Mouse (Mus musculus) thymus, adult 2 months (tissue): Measurements from ENCODE around the gene Cobl. TPM values are rescaled to one million over a fixed set of nuclear protein-coding genes. Genes with fewer than 3 reads are reported as not detected.

Source experiments
- DNase-seq: peaks from one replicate; pipeline ENCODE4 v3.0.0; 2021
- H3K27ac ChIP-seq: fragments of 200-500 bp; 2 replicates; pipeline ENCODE4 v1.5.1; 2012; ENCODE audit warnings: low read length, control low read depth; ENCODE audit not compliant: control insufficient read depth, insufficient read depth
- H3K27me3 ChIP-seq: fragments of 200-500 bp; 2 replicates; pipeline ENCODE4 v1.6.1; 2012; ENCODE audit warnings: mild to moderate bottlenecking, low read length, moderate library complexity, mixed read lengths; ENCODE audit not compliant: control insufficient read depth, insufficient read depth
- H3K36me3 ChIP-seq: fragments of 200-500 bp; 2 replicates; pipeline ENCODE4 v1.6.1; 2012; ENCODE audit warnings: mild to moderate bottlenecking, low read length, moderate library complexity; ENCODE audit not compliant: control insufficient read depth, insufficient read depth
- H3K4me1 ChIP-seq: fragments of 200-500 bp; replicated peaks from 2 replicates; pipeline ENCODE4 v1.6.1; 2012; ENCODE audit warnings: low read length; ENCODE audit not compliant: control insufficient read depth, insufficient read depth
- H3K4me3 ChIP-seq: fragments of 200-500 bp; 2 replicates; pipeline ENCODE4 v1.5.1; 2012; ENCODE audit warnings: mild to moderate bottlenecking, low read length, control low read depth, moderate library complexity; ENCODE audit not compliant: control insufficient read depth, insufficient read depth
- CTCF ChIP-seq: fragments of 200-500 bp; IDR thresholded peaks from 2 replicates; pipeline ENCODE4 v1.5.1; 2012; ENCODE audit warnings: mild to moderate bottlenecking, control low read depth, low read length, moderate library complexity, borderline replicate concordance; ENCODE audit not compliant: control insufficient read depth, poor library complexity, insufficient read depth; ENCODE audit errors: extremely low read depth
- POLR2A ChIP-seq: fragments of 200-500 bp; IDR thresholded peaks from 2 replicates; pipeline ENCODE4 v1.6.1; 2012; ENCODE audit warnings: mild to moderate bottlenecking, low read length, control low read depth, moderate library complexity; ENCODE audit not compliant: control insufficient read depth, poor library complexity, insufficient read depth; ENCODE audit errors: extremely low read depth
- WGBS: fragments of 180-500 bp; shearing (Covaris S2); methylation state at CpG from one replicate; pipeline ENCODE4 v1.1.7; 2018; 5-methylcytosine and 5-hydroxymethylcytosine counted together
- polyA plus RNA-seq: library from polyadenylated mRNA; depleted of rRNA; stranded (reverse); fragments of >200 nt; gene quantifications from 2 replicates; pipeline ENCODE4 v1.2.3, GENCODE M21; 2012

Gene Cobl
- polyA plus RNA-seq, 1 experiment, result 3.6 TPM

DNA sequence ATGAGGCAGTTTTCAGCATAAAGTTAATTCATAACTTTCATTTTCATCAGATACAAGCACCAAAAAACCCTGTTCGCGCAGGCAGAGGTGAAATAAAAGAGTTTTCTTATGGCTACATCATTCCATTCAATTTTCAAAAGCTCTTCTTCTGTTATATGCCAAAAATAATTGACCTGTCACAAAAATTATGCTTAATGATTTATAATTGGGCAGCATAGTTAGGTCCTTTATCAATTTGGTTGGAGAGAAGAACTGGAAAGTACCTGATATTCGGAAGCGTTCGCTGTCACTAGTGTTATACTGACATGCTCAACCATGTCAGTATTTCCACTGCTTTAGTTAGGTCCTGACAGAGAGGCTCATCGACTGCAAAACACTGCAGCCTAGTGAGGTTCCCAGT lies 191.0 kb downstream of the Cobl start:
- Histone ChIP-seq H3K27me3 (no peaks in the 10 kb centered on the region), H3K4me3 (no peak overlapping the region), H3K27ac (no peak overlapping the region), H3K4me1 (no peaks in the 10 kb centered on the region), H3K36me3 (no peaks in the 10 kb centered on the region)
- TF ChIP-seq CTCF, result no peak
- no peak for TF ChIP-seq POLR2A
- DNase-seq, result no peak
- WGBS, result 93% methylated on average over 6 of the region's 6 CpGs

GRCm38 (mm10) chr11:12258411-12258810 lies 206.3 kb downstream of the Cobl start:
- Histone ChIP-seq H3K36me3 (no peaks in the 10 kb centered on the region), H3K27me3 (no peaks in the 10 kb centered on the region), H3K4me3 (no peak overlapping the region), H3K27ac (no peak overlapping the region), H3K4me1 (no peaks in the 10 kb centered on the region)
- no peak for DNase-seq
- WGBS, result 66% methylated on average over 2 of the region's 2 CpGs
- TF ChIP-seq POLR2A (no peak), CTCF (no peak)

- Histone ChIP-seq H3K36me3 (no peaks in the 10 kb centered on the region), H3K27me3 (no peaks in the 10 kb centered on the region), H3K4me3 (no peak overlapping the region), H3K4me1 (no peaks in the 10 kb centered on the region), H3K27ac (no peak overlapping the region)
- WGBS, result 98% methylated on average over 5 of the region's 5 CpGs
- TF ChIP-seq CTCF, result no peak
- no peak for TF ChIP-seq POLR2A
- no peak for DNase-seq
Observed at GRCm38 (mm10) chr11:12257324-12258118, 207.2 kb downstream of the Cobl start.

DNA sequence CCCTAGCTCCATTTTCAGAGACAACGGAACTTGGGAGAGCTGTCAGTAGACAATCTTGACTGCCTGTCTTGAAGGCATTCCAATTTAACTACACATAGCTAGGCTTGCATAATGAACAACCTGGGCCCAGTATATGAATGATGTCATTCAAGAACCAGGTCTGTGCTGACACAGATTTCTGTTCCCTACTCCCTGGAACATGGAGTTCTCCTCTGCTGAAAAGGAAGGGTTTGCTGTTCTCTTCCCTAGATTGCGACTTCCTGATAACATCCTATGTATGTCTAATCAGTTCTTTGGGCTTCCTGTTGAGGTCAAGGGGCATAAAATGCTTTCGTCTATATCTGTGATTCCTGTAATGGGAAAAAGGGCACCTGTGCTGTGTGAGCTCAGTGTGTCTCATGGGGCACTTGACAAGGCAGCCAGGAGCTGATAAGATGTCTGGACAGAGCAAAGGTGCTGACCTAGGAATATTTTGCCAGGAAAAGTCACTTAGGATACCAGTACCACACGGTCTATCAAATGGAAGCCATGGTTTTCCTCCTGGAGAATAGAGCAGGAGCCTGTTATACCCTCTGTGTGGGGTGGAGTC lies 219.3 kb downstream of the Cobl start:
- H3K4me1 ChIP-seq, result no peaks in the 10 kb centered on the region
- no peaks in the 10 kb centered on the region for H3K27me3 ChIP-seq
- no peak overlapping the region for H3K27ac ChIP-seq
- no peak for DNase-seq
- WGBS, result 73% methylated on average over 4 of the region's 4 CpGs
- no peak for TF ChIP-seq CTCF
- TF ChIP-seq POLR2A, result no peak
- H3K36me3 ChIP-seq, result no peaks in the 10 kb centered on the region
- no peak overlapping the region for H3K4me3 ChIP-seq

GRCm38 (mm10) chr11:12236341-12236740 lies 228.4 kb downstream of the Cobl start:
- TF ChIP-seq CTCF (no peak), POLR2A (no peak)
- Histone ChIP-seq H3K36me3 (no peaks in the 10 kb centered on the region), H3K4me3 (no peak overlapping the region), H3K27ac (no peak overlapping the region), H3K27me3 (no peaks in the 10 kb centered on the region), H3K4me1 (no peaks in the 10 kb centered on the region)
- DNase-seq, result no peak
- 84% methylated on average over 1 of the region's 1 CpGs for WGBS

- Histone ChIP-seq H3K27me3 (no peaks in the 10 kb centered on the region), H3K4me1 (no peaks in the 10 kb centered on the region), H3K27ac (no peak overlapping the region), H3K4me3 (no peak overlapping the region), H3K36me3 (no peaks in the 10 kb centered on the region)
- no peak for DNase-seq
- TF ChIP-seq POLR2A (no peak), CTCF (no peak)
- WGBS, result 71% methylated on average over 4 of the region's 4 CpGs
Observed at GRCm38 (mm10) chr11:12234876-12235275, 229.9 kb downstream of the Cobl start.

DNA sequence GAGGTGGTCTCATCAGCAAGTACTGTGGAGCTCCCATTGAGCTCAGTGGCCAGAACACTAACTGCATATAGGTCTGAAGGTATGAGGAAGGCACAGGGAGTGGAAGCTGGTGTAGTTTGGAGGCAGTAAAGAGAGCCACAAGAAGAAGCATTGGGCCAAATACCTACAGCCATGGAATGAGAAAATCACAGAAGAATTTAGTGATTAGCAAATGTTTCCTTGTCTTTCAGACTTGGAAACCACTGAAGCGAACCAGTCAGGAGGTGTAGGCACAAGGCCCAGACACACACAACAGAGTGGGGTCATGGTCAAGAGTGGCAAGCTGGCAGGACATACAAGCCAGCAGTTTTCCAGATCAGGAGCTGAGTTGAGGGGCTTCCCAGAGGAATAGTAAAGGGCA lies 230.6 kb downstream of the Cobl start:
- DNase-seq, result no peak
- no peaks in the 10 kb centered on the region for H3K4me1 ChIP-seq
- no peaks in the 10 kb centered on the region for H3K36me3 ChIP-seq
- no peak overlapping the region for H3K4me3 ChIP-seq
- TF ChIP-seq CTCF, result no peak
- no peak for TF ChIP-seq POLR2A
- 91% methylated on average over 1 of the region's 1 CpGs for WGBS
- H3K27me3 ChIP-seq, result no peaks in the 10 kb centered on the region
- no peak overlapping the region for H3K27ac ChIP-seq
